Mouse (Mus musculus) A20 (cell line): ENCODE results near the gene Cds2.
"Not testable (repeated sequence)": the region's sequence is repeated elsewhere in the genome, so short reads cannot be mapped to it uniquely, and the experiment has no call there.

Source experiments
- DNase-seq: peaks from one replicate; pipeline ENCODE4 v3.0.0-alpha.2; 2011; ENCODE audit warnings: low read depth, low spot score

Cds2 gene

GRCm38 (mm10) chr2:132265196-132265595 is 2.2 kb downstream of the Cds2 start:
- DNase-seq = peak; percentile 82

- DNase-seq = peak; percentile 45
These were observed 3.1 kb downstream of the Cds2 start for GRCm38 (mm10) chr2:132266086-132266485.

- peak; percentile 80 for DNase-seq
These were observed 6.3 kb downstream of the Cds2 start for GRCm38 (mm10) chr2:132269217-132269616.

- no peak for DNase-seq
These were observed 7.5 kb downstream of the Cds2 start for GRCm38 (mm10) chr2:132270331-132270951.

- DNase-seq = no peak
These were observed 9.9 kb downstream of the Cds2 start for GRCm38 (mm10) chr2:132272694-132273389.

- DNase-seq = no peak
These were observed 12.6 kb downstream of the Cds2 start for GRCm38 (mm10) chr2:132275527-132275926.

- no peak for DNase-seq
These were observed 13.3 kb downstream of the Cds2 start for GRCm38 (mm10) chr2:132276249-132276648.

- peak; percentile 43 for DNase-seq
These were observed 15.4 kb downstream of the Cds2 start for GRCm38 (mm10) chr2:132278273-132278853.

- DNase-seq = no peak
These were observed 16.5 kb downstream of the Cds2 start for GRCm38 (mm10) chr2:132279336-132279882.

- DNase-seq = no peak
These were observed 17.0 kb downstream of the Cds2 start for GRCm38 (mm10) chr2:132279978-132280377.

- no peak for DNase-seq
These were observed 17.7 kb downstream of the Cds2 start for GRCm38 (mm10) chr2:132280518-132281120.

GRCm38 (mm10) chr2:132281560-132282452 is 18.9 kb downstream of the Cds2 start:
- peak; percentile 75 for DNase-seq

- DNase-seq = no peak
These were observed 19.7 kb downstream of the Cds2 start for GRCm38 (mm10) chr2:132282453-132283174.

GRCm38 (mm10) chr2:132283236-132284070 is 20.5 kb downstream of the Cds2 start:
- no peak for DNase-seq

- DNase-seq = no peak
These were observed 21.7 kb downstream of the Cds2 start for GRCm38 (mm10) chr2:132284492-132285139.

- DNase-seq = not testable (repeated sequence)
These were observed 22.8 kb downstream of the Cds2 start for GRCm38 (mm10) chr2:132285722-132286121.

GRCm38 (mm10) chr2:132286376-132287076 is 23.6 kb downstream of the Cds2 start:
- DNase-seq = no peak

- DNase-seq = peak; percentile 28
These were observed 26.3 kb downstream of the Cds2 start for GRCm38 (mm10) chr2:132289213-132289612.
